Mouse (Mus musculus): Measurements from ENCODE around the gene Abhd8.
A peak's percentile ranks its signal among the peaks of the same experiment; 100 is the strongest.

The Abhd8 gene

GRCm38 (mm10) chr8:71463188-71464033 is at the start of gene Abhd8:
TSS of gene Abhd8 (minus strand) at chr8:71463655.
- DNase-seq (ENCODE audit: low read depth, low spot score): peak; percentile 93

DNA sequence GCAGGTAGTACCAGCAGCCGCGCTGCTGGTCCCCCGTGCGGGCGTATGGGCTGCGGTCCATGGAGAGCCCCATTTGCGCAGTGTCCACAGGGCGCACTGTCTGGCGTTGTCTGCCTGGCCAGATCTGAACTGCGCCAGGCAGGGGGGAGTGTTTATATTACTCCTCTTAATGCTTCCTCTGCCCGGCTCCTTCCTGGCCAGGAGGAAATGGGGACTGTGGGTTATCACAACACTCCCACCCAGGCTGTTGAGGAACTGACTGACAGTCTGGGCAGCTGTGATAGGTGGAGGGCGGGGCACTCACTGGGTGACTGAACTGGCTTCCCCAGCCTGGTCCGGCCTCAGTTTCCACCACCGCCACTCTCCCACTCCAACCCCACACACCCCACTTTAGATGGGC is 48.2 kb upstream of the Abhd8 start, which contains the start of gene Plvap:
TSS of gene Plvap (minus strand) at position 109 of the 400 bp plus-strand sequence.
- DNase-seq (ENCODE audit: low read depth, low spot score): no peak

GRCm38 (mm10) chr8:71509316-71509715 is 45.9 kb upstream of the Abhd8 start:
- no peak for DNase-seq (ENCODE audit: low read depth, low spot score)

DNA sequence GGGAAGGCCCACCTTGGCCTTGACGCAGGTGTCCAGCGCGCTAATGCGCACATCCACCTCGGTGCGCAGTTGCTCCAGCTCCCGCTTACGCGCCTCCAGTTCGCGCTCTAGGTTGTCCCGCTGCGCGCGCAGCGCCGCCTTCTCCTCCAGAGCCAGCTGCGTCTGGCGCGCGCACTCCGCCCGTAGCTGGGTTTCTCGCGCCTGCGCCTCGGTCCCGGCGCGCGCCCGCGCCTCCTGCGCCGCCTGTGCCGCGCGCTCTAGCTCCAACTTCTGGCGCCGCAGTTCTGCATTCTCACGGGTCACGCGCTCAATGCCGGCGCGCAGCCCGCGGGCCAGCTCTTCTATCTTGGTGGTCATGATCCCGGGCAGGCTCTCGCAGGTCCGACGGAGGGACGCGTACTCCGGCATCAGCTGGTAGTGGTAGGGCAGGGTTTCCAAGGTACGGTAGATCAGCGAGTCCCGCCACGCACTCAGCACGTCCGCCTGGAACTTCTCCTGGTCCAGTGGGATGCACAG is 44.2 kb upstream of the Abhd8 start:
- DNase-seq (ENCODE audit: low read depth, low spot score): no peak

DNA sequence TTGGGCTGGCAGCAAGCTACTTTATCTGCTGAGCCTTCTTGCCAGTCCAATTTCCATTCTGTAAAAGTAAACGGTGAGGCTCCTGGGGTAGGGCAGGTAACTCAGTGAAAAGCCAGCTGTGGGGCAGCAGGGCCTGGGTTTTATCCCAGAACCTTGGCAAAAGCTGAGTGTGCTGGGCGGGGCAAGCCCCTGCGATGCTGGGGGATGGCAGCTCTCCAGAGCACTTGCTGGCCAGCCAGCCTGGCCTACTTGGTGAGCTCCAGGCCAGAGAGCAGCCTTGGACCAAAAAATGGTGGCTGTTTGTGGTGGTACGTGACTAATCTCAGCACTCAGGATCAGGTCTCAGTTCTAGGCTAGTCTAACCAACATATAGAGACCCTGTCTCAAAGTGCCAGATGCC is 42.5 kb upstream of the Abhd8 start:
- no peak for DNase-seq (ENCODE audit: low read depth, low spot score)

GRCm38 (mm10) chr8:71505326-71505725 is 41.9 kb upstream of the Abhd8 start:
- DNase-seq (ENCODE audit: low read depth, low spot score): no peak

DNA sequence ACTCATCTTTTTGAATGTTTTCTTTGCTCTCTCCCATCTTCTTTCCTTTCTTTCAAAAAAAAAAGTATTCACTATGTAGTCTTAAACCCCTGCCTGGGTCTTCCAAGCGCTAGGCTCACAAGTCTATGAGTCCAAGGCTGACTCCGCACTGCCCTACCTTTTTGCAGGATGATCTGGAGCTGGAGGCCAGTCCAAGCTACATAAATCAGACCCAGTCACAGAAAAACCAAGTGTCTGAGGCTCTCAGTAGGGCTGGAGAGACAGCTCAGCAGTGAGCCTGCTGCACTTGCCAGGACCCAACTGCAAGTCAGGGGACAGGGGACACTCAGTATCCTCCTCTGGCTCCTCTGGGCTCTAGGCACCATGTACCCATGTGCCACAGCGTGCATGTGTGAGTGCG is 40.9 kb upstream of the Abhd8 start:
- no peak for DNase-seq (ENCODE audit: low read depth, low spot score)

GRCm38 (mm10) chr8:71498816-71499690 is 35.6 kb upstream of the Abhd8 start:
- DNase-seq (ENCODE audit: low read depth, low spot score): no peak

- no peak for DNase-seq (ENCODE audit: low read depth, low spot score)
Measured at GRCm38 (mm10) chr8:71497881-71498501, 34.5 kb upstream of the Abhd8 start.

- no peak for DNase-seq (ENCODE audit: low read depth, low spot score)
Measured at GRCm38 (mm10) chr8:71497077-71497645, 33.7 kb upstream of the Abhd8 start.

GRCm38 (mm10) chr8:71496481-71496880 is 33.0 kb upstream of the Abhd8 start:
- DNase-seq (ENCODE audit: low read depth, low spot score): no peak

DNA sequence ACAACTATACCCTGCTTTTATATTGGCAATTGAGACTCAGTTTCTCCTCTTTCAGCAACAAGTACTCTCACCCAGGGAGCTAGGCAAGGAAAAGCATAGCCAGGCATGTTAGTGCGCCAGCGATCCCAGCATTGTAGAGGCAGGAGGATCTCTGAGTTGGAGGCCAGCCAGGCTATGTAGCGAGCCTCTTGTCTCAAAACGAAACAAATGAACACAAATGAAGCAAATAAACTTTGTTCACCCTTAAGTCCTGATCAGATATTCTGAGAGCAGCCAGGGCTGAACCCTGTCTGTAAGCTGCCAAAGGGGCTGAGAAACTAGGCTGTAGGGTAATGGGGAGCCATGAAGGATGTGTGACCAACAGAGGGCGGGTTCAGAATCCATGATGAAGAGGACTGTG is 32.4 kb upstream of the Abhd8 start:
- no peak for DNase-seq (ENCODE audit: low read depth, low spot score)

GRCm38 (mm10) chr8:71495039-71495438 is 31.6 kb upstream of the Abhd8 start:
- DNase-seq (ENCODE audit: low read depth, low spot score): no peak

DNA sequence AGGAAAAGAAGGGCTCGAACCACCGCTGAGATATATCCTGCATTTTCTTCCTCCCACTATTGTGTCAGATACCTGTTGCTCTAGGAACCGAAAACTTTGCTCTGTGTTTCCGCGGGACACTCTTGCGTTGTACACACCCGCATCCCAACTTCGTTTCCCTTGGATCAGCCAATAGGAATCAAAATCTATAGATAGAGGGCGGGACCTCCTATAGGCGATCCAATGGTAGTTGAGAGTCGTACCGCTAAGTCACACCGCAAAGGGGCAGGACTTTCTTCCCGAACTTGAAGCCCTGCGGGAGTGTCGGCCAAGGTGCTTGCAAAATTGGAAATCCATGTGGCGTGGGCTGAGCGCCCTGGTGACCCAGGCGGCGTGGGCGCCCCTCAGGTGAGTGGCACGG is 25.0 kb upstream of the Abhd8 start:
- DNase-seq (ENCODE audit: low read depth, low spot score): peak; percentile 92

- no peak for DNase-seq (ENCODE audit: low read depth, low spot score)
Measured at GRCm38 (mm10) chr8:71487691-71488445, 24.4 kb upstream of the Abhd8 start, which contains the start of gene Gtpbp3. TSS of gene Gtpbp3 (plus strand) at chr8:71488103.

GRCm38 (mm10) chr8:71486136-71486529 is 22.7 kb upstream of the Abhd8 start:
- no peak for DNase-seq (ENCODE audit: low read depth, low spot score)

DNA sequence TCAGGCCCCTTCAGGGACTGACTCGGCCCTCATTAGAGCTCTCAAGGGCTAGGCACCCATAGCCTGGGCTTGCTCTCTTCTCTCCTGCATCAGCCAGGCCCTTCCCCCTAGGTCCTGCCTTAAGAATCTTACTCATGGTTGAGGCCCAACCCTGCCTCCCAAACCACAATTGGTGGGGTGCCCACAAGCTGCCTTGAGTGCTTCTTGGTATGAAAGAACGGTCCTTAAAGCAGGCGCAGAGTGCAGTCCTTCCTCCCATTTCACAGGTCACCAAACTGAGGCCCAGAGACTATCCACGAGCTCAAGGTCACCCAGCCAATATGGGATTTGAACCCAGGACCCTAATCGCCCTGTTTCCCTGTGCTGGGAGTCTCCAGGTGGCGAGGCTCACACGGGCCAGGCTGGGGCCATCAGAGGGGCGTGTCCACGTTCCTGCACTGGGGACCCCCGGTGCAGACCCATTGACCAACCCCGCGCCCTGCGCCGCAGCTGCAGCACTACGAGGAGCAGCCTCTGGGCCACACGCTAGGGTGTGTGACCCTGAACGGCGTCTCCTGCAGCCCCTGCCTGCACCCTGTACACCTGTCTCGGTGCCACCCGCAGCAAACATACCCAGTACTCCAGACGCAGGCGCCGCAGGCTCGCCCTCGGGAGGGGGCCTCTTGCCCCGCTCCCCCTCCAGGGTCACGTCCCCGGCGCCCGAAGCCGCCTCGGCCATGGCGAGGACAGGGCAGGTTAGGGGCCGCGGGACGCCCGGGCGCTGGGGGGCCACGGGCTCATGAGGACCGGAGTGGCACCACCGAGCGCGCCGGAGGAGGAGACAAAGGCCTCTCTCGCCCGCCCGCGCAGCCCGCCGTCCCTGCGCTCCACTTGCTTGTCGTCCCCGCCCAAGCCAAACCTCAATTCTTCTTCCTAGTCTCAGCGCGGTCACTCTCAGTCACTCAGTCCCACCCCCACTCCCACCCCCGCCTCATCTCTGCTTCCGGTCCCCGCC is 22.0 kb upstream of the Abhd8 start, which contains the start of gene Ano8:
TSS of gene Ano8 (minus strand) at position 822 of the 994 bp plus-strand sequence.
- no peak for DNase-seq (ENCODE audit: low read depth, low spot score)

DNA sequence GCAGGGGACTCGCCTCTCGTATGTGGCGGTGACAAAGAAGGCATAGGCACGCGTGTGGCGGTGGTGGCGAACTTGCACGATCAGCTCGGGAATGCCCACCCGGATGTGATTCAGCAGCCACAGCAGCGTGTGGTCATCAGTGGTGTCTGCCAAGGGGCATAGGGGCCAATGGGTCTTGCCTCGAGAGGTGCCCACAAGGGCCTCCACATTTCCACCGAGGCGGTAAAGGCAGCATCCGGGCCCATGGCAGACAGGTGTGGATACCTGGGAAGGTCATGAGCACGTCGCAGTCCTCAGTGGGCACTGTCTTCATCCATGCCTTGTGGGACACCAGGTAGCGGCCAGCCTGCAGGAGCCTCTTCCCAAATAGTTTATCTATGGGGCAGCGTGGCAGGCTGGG is 21.3 kb upstream of the Abhd8 start:
- DNase-seq (ENCODE audit: low read depth, low spot score): no peak

- no peak for DNase-seq (ENCODE audit: low read depth, low spot score)
Measured at GRCm38 (mm10) chr8:71483932-71484331, 20.5 kb upstream of the Abhd8 start.
